Mouse (Mus musculus): ENCODE data around the gene Stard5. TPM values are rescaled to one million over a fixed set of nuclear protein-coding genes. Genes with fewer than 3 reads are reported as not detected.

The Stard5 gene
- polyA plus RNA-seq, 1 experiment from 2014 or later, result 8.1 TPM

- Histone ChIP-seq H3K9ac (ENCODE audit: low read length) (no peak overlapping the region), H3K4me2 (ENCODE audit: low read length) (no peak overlapping the region), H3K9me3 (replicated peaks; ENCODE audit: control insufficient read depth, low read length) (no peaks in the 10 kb centered on the region), H3K4me3 (ENCODE audit: low read depth, low read length) (no peak overlapping the region), H3K27ac (ENCODE audit: low read depth, low read length) (no peak overlapping the region), H3K36me3 (ENCODE audit: control insufficient read depth, insufficient read depth, low read length) (no peaks in the 10 kb centered on the region), H3K27me3 (replicated peaks; ENCODE audit: control insufficient read depth, insufficient read depth, low read length) (no peaks in the 10 kb centered on the region), H3K4me1 (ENCODE audit: control insufficient read depth, insufficient read depth, low read length) (no peaks in the 10 kb centered on the region)
- 100% methylated on average over 2 of the region's 2 CpGs for WGBS
- no peak for ATAC-seq
- DNase-seq (ENCODE audit: low spot score), result no peak
These were observed 25.0 kb upstream of the Stard5 start for GRCm38 (mm10) chr7:83606796-83607195.

- Histone ChIP-seq H3K9ac (ENCODE audit: low read length) (no peak overlapping the region), H3K36me3 (ENCODE audit: control insufficient read depth, insufficient read depth, low read length) (no peaks in the 10 kb centered on the region), H3K4me1 (ENCODE audit: control insufficient read depth, insufficient read depth, low read length) (no peaks in the 10 kb centered on the region), H3K27ac (ENCODE audit: low read depth, low read length) (no peak overlapping the region), H3K27me3 (replicated peaks; ENCODE audit: control insufficient read depth, insufficient read depth, low read length) (no peaks in the 10 kb centered on the region), H3K9me3 (replicated peaks; ENCODE audit: control insufficient read depth, low read length) (no peaks in the 10 kb centered on the region), H3K4me2 (ENCODE audit: low read length) (no peak overlapping the region), H3K4me3 (ENCODE audit: low read depth, low read length) (no peak overlapping the region)
- 91% methylated on average over 4 of the region's 4 CpGs for WGBS
- DNase-seq (ENCODE audit: low spot score) (no peak), ATAC-seq (no peak)
These were observed 21.9 kb upstream of the Stard5 start for GRCm38 (mm10) chr7:83609891-83610290.

GRCm38 (mm10) chr7:83611886-83612285 is 19.9 kb upstream of the Stard5 start:
- Histone ChIP-seq H3K4me3 (ENCODE audit: low read depth, low read length) (no peak overlapping the region), H3K36me3 (ENCODE audit: control insufficient read depth, insufficient read depth, low read length) (no peaks in the 10 kb centered on the region), H3K9ac (ENCODE audit: low read length) (no peak overlapping the region), H3K4me2 (ENCODE audit: low read length) (no peak overlapping the region), H3K4me1 (ENCODE audit: control insufficient read depth, insufficient read depth, low read length) (no peaks in the 10 kb centered on the region), H3K9me3 (replicated peaks; ENCODE audit: control insufficient read depth, low read length) (no peaks in the 10 kb centered on the region), H3K27ac (ENCODE audit: low read depth, low read length) (no peak overlapping the region), H3K27me3 (replicated peaks; ENCODE audit: control insufficient read depth, insufficient read depth, low read length) (no peaks in the 10 kb centered on the region)
- WGBS, result 92% methylated on average over 1 of the region's 1 CpGs
- ATAC-seq (no peak), DNase-seq (ENCODE audit: low spot score) (no peak)

- H3K27me3 ChIP-seq (replicated peaks; ENCODE audit: control insufficient read depth, insufficient read depth, low read length), result no peaks in the 10 kb centered on the region
- WGBS, result 89% methylated on average over 3 of the region's 3 CpGs
- no peak for ATAC-seq
- H3K9me3 ChIP-seq (replicated peaks; ENCODE audit: control insufficient read depth, low read length), result no peaks in the 10 kb centered on the region
- no peak overlapping the region for H3K4me2 ChIP-seq (ENCODE audit: low read length)
- no peaks in the 10 kb centered on the region for H3K4me1 ChIP-seq (ENCODE audit: control insufficient read depth, insufficient read depth, low read length)
- H3K27ac ChIP-seq (ENCODE audit: low read depth, low read length), result no peak overlapping the region
- H3K36me3 ChIP-seq (ENCODE audit: control insufficient read depth, insufficient read depth, low read length), result no peaks in the 10 kb centered on the region
- DNase-seq (ENCODE audit: low spot score), result no peak
- H3K9ac ChIP-seq (ENCODE audit: low read length), result no peak overlapping the region
- no peak overlapping the region for H3K4me3 ChIP-seq (ENCODE audit: low read depth, low read length)
These were observed 16.5 kb upstream of the Stard5 start for GRCm38 (mm10) chr7:83615272-83615671.

- Histone ChIP-seq H3K4me1 (ENCODE audit: control insufficient read depth, insufficient read depth, low read length) (no peaks in the 10 kb centered on the region), H3K9ac (ENCODE audit: low read length) (no peak overlapping the region), H3K36me3 (ENCODE audit: control insufficient read depth, insufficient read depth, low read length) (no peaks in the 10 kb centered on the region), H3K4me3 (ENCODE audit: low read depth, low read length) (no peak overlapping the region), H3K9me3 (replicated peaks; ENCODE audit: control insufficient read depth, low read length) (no peaks in the 10 kb centered on the region), H3K27ac (ENCODE audit: low read depth, low read length) (no peak overlapping the region), H3K27me3 (replicated peaks; ENCODE audit: control insufficient read depth, insufficient read depth, low read length) (no peaks in the 10 kb centered on the region), H3K4me2 (ENCODE audit: low read length) (no peak overlapping the region)
- no peak for ATAC-seq
- 91% methylated on average over 8 of the region's 8 CpGs for WGBS
- no peak for DNase-seq (ENCODE audit: low spot score)
These were observed 15.9 kb upstream of the Stard5 start for GRCm38 (mm10) chr7:83615815-83616214.

- Histone ChIP-seq H3K4me1 (ENCODE audit: control insufficient read depth, insufficient read depth, low read length) (no peaks in the 10 kb centered on the region), H3K4me3 (ENCODE audit: low read depth, low read length) (no peak overlapping the region), H3K9ac (ENCODE audit: low read length) (no peak overlapping the region), H3K27me3 (replicated peaks; ENCODE audit: control insufficient read depth, insufficient read depth, low read length) (no peaks in the 10 kb centered on the region), H3K27ac (ENCODE audit: low read depth, low read length) (no peak overlapping the region), H3K4me2 (ENCODE audit: low read length) (no peak overlapping the region), H3K9me3 (replicated peaks; ENCODE audit: control insufficient read depth, low read length) (no peaks in the 10 kb centered on the region), H3K36me3 (ENCODE audit: control insufficient read depth, insufficient read depth, low read length) (no peaks in the 10 kb centered on the region)
- ATAC-seq (no peak), DNase-seq (ENCODE audit: low spot score) (no peak)
- 83% methylated on average over 3 of the region's 3 CpGs for WGBS
These were observed 15.5 kb upstream of the Stard5 start for GRCm38 (mm10) chr7:83616268-83616667.

GRCm38 (mm10) chr7:83618709-83619108 is 13.1 kb upstream of the Stard5 start:
- WGBS, result 100% methylated on average over 1 of the region's 1 CpGs

GRCm38 (mm10) chr7:83622582-83622981 is 9.2 kb upstream of the Stard5 start:
- no peaks in the 10 kb centered on the region for H3K27me3 ChIP-seq (replicated peaks; ENCODE audit: control insufficient read depth, insufficient read depth, low read length)
- 91% methylated on average over 6 of the region's 6 CpGs for WGBS
- no peak for ATAC-seq

More at GRCm38 (mm10) chr7:83618709-83619108, 13.1 kb upstream of the Stard5 start:
- Histone ChIP-seq H3K36me3 (ENCODE audit: control insufficient read depth, insufficient read depth, low read length) (no peaks in the 10 kb centered on the region), H3K4me2 (ENCODE audit: low read length) (no peak overlapping the region), H3K4me1 (ENCODE audit: control insufficient read depth, insufficient read depth, low read length) (no peaks in the 10 kb centered on the region), H3K27me3 (replicated peaks; ENCODE audit: control insufficient read depth, insufficient read depth, low read length) (no peaks in the 10 kb centered on the region), H3K4me3 (ENCODE audit: low read depth, low read length) (no peak overlapping the region), H3K27ac (ENCODE audit: low read depth, low read length) (no peak overlapping the region), H3K9me3 (replicated peaks; ENCODE audit: control insufficient read depth, low read length) (no peaks in the 10 kb centered on the region), H3K9ac (ENCODE audit: low read length) (no peak overlapping the region)
- ATAC-seq (no peak), DNase-seq (ENCODE audit: low spot score) (no peak)

GRCm38 (mm10) chr7:83624065-83624464 is 7.7 kb upstream of the Stard5 start:
- Histone ChIP-seq H3K36me3 (ENCODE audit: control insufficient read depth, insufficient read depth, low read length) (no peaks in the 10 kb centered on the region), H3K9ac (ENCODE audit: low read length) (no peak overlapping the region), H3K4me2 (ENCODE audit: low read length) (no peak overlapping the region), H3K27me3 (replicated peaks; ENCODE audit: control insufficient read depth, insufficient read depth, low read length) (no peaks in the 10 kb centered on the region), H3K9me3 (replicated peaks; ENCODE audit: control insufficient read depth, low read length) (no peaks in the 10 kb centered on the region), H3K27ac (ENCODE audit: low read depth, low read length) (no peak overlapping the region), H3K4me3 (ENCODE audit: low read depth, low read length) (no peak overlapping the region), H3K4me1 (ENCODE audit: control insufficient read depth, insufficient read depth, low read length) (no peaks in the 10 kb centered on the region)
- DNase-seq (ENCODE audit: low spot score) (no peak), ATAC-seq (no peak)
- WGBS, result 77% methylated on average over 1 of the region's 1 CpGs

More at GRCm38 (mm10) chr7:83622582-83622981, 9.2 kb upstream of the Stard5 start:
- no peak overlapping the region for H3K4me3 ChIP-seq (ENCODE audit: low read depth, low read length)
- DNase-seq (ENCODE audit: low spot score), result no peak
- H3K9ac ChIP-seq (ENCODE audit: low read length), result no peak overlapping the region
- no peak overlapping the region for H3K27ac ChIP-seq (ENCODE audit: low read depth, low read length)
- H3K9me3 ChIP-seq (replicated peaks; ENCODE audit: control insufficient read depth, low read length), result no peaks in the 10 kb centered on the region
- H3K4me2 ChIP-seq (ENCODE audit: low read length), result no peak overlapping the region
- no peaks in the 10 kb centered on the region for H3K36me3 ChIP-seq (ENCODE audit: control insufficient read depth, insufficient read depth, low read length)
- no peaks in the 10 kb centered on the region for H3K4me1 ChIP-seq (ENCODE audit: control insufficient read depth, insufficient read depth, low read length)
